Mouse (Mus musculus) heart, adult 10 weeks (tissue): Measurements from ENCODE around the gene Pacs2. TPM values are rescaled to one million over a fixed set of nuclear protein-coding genes. Genes with fewer than 3 reads are reported as not detected.

Source experiments
- polyA plus RNA-seq: library from polyadenylated mRNA; stranded (reverse); fragments of 350-450 nt; fragmentation: Illumina TruSeq; extraction: RNeasy Lipid Tissue Mini Kit (QIAGEN cat#74804); gene quantifications from one replicate; pipeline ENCODE4 v1.2.3, GENCODE M21; 2014; ENCODE audit warnings: low read depth, low replicate concordance

Gene Pacs2
- 33.8 TPM for polyA plus RNA-seq

GRCm38 (mm10) chr12:113013604-113014558, at the start of gene Pacs2:
TSS of gene Pacs2 (plus strand) at chr12:113014508.

GRCm38 (mm10) chr12:112976371-112977073, 37.8 kb upstream of the Pacs2 start, which contains the start of gene Btbd6:
TSS of gene Btbd6 (plus strand) at chr12:112976482.

GRCm38 (mm10) chr12:113000294-113001132, 13.8 kb upstream of the Pacs2 start, which contains the start of gene Brf1:
TSS of gene Brf1 (minus strand) at chr12:113000704.

GRCm38 (mm10) chr12:113074329-113075062, 60.2 kb downstream of the Pacs2 start, which contains the start of gene Tex22:
TSS of gene Tex22 (plus strand) at chr12:113074502.

GRCm38 (mm10) chr12:113097749-113098281, 83.5 kb downstream of the Pacs2 start, which contains the start of gene Mta1:
TSS of gene Mta1 (plus strand) at chr12:113098278.

Other genes with a start within 250 kb of the Pacs2 start
- gene Ahnak2, start 211.9 kb upstream of the Pacs2 start, polyA plus RNA-seq: 10.2 TPM
- gene Clba1, start 205.6 kb upstream of the Pacs2 start, polyA plus RNA-seq: 2.9 TPM
- gene Cdca4, start 185.1 kb upstream of the Pacs2 start, polyA plus RNA-seq: 6.0 TPM
- gene Gpr132, start 146.3 kb upstream of the Pacs2 start, polyA plus RNA-seq: 0.47 TPM
- gene Jag2, start 84.7 kb upstream of the Pacs2 start, polyA plus RNA-seq: 19.3 TPM
- gene Nudt14, start 72.4 kb upstream of the Pacs2 start, polyA plus RNA-seq: 9.4 TPM
- gene Btbd6, start 38.0 kb upstream of the Pacs2 start, polyA plus RNA-seq: 21.7 TPM
- 27.8 TPM for gene Brf1, start 13.8 kb upstream of the Pacs2 start, polyA plus RNA-seq
- gene Tex22, start 60.0 kb downstream of the Pacs2 start, polyA plus RNA-seq: not detected
- gene Mta1, start 83.8 kb downstream of the Pacs2 start, polyA plus RNA-seq: 33.2 TPM
- gene Crip2, start 125.7 kb downstream of the Pacs2 start, polyA plus RNA-seq: 1,580 TPM
- gene Crip1, start 131.8 kb downstream of the Pacs2 start, polyA plus RNA-seq: 299 TPM
- not detected for gene Tedc1, start 141.9 kb downstream of the Pacs2 start, polyA plus RNA-seq
- gene Tmem121, start 171.4 kb downstream of the Pacs2 start, polyA plus RNA-seq: not detected